Mouse (Mus musculus) ES-Bruce4 (cell line): ENCODE results near the gene Hint3.

ENCODE experiments used
- CTCF ChIP-seq: IDR thresholded peaks from one replicate; pipeline ENCODE4 v1.8.1; 2011; ENCODE audit warnings: low read depth, low read length
- POLR2A ChIP-seq: IDR thresholded peaks from one replicate; pipeline ENCODE4 v1.8.1; 2011; ENCODE audit warnings: low read length; ENCODE audit not compliant: insufficient read depth

DNA sequence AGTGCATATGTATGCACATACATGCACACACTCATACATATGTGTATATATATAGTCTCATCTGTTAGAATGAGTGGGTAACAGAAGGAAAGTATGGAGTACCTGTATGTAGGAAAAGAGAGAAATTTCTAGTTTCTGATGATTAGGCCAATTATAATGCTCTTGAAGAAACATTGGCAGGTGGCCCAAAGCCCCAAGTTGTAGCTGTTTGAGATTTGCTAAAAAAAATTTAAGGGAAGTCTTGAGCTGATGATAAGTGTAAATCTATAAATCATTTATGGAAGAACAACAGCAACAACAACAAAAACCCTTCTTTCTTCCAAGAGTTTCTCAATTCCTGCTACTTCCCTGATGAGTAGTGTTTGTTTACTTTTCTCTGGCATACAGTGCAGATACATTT, 545 bp upstream of the Hint3 start:
- TF ChIP-seq CTCF (no peak), POLR2A (no peak)
